Mouse (Mus musculus): ENCODE measurements around the gene Gm3415.
"Not testable (repeated sequence)": the region's sequence is repeated elsewhere in the genome, so short reads cannot be mapped to it uniquely, and the experiment has no call there.

Gene Gm3415

GRCm38 (mm10) chr5:146599216-146599615, 43.3 kb downstream of the Gm3415 start:
- not testable (repeated sequence) for DNase-seq (ENCODE audit: low spot score)

- DNase-seq (ENCODE audit: low spot score): no peak
Measured at GRCm38 (mm10) chr5:146599970-146600369, 44.0 kb downstream of the Gm3415 start.

- no peak for DNase-seq (ENCODE audit: low spot score)
Measured at GRCm38 (mm10) chr5:146606221-146606620, 50.3 kb downstream of the Gm3415 start.

- no peak for DNase-seq (ENCODE audit: low spot score)
Measured at GRCm38 (mm10) chr5:146606895-146607294, 51.0 kb downstream of the Gm3415 start.

- no peak for DNase-seq (ENCODE audit: low spot score)
Measured at GRCm38 (mm10) chr5:146607816-146608215, 51.9 kb downstream of the Gm3415 start.
